Mouse (Mus musculus) left cerebral cortex, adult 2 months (tissue): ENCODE measurements around the gene Col5a1. TPM values are rescaled to one million over a fixed set of nuclear protein-coding genes. Genes with fewer than 3 reads are reported as not detected.
A peak's percentile ranks its signal among the peaks of the same experiment; 100 is the strongest.

ENCODE experiments used
- DNase-seq, 2 experiments: peaks; one replicate each; pipeline ENCODE4 v3.0.0; 2021 to 2022; ENCODE audit warnings: low spot score in 2 of 2, mixed read lengths in 1 of 2; ENCODE audit errors: extremely low spot score in 1 of 2
- H3K27ac ChIP-seq: fragments of 200-600 bp; 2 replicates; pipeline ENCODE4 v1.8.1; 2022
- H3K4me3 ChIP-seq: fragments of 200-600 bp; 2 replicates; pipeline ENCODE4 v1.8.1; 2022
- CTCF ChIP-seq: fragments of 200-600 bp; IDR thresholded peaks from 2 replicates; pipeline ENCODE4 v1.8.1; 2022; ENCODE audit warnings: antibody characterized with exemption, mild to moderate bottlenecking, moderate library complexity
- intact Hi-C: fragments of 180-260 bp; cut with DNase I; formaldehyde crosslinking; loops from one replicate; pipeline ENCODE4 v1.15.1; 2025
- total RNA-seq, 2 experiments: library from RNA; stranded (reverse); gene quantifications; 2 replicates each; pipeline ENCODE4 v1.2.3; 2021

The Col5a1 gene
- total RNA-seq, 2 experiments from 2014 or later, result 6.9 to 10.1 TPM

DNA sequence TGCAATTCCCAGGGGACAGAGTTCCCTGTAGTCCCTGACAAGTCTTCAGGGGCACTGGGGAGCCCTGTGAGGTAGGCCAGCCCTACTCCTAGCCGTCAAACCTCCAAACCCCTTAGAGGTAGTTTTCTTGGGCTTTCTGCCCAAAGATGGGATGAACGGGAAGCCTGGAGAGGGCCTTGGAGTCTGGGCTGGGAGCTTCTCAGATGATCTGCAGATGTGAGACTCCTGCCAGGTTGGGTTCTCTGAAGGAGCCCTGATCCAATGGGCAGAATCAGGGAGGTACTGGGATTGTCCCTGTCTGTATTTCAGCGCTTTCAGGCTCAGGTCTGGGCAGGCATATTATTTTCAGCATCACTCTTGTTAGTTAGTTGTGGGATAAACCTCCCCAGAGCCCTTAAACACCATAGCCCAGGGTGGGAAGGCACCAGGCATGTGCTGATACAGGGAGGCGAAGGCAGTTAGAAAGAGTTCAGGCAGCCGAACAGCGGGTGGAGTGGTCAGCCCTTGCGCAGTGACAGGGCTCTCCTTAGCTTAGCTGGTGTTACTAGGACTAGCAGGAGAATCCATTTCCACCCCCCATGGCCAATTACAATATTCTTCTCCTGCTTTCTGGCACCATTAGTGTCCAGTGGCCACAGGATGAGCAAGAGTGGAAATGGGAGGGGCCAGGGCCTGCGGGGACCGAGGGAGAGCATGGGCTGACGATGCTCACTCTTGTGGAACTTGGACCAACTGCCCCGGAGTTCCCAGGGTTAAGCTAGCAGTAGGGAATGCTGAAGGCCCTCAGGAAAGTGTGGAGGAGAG, 1.4 kb downstream of the Col5a1 start:
- Histone ChIP-seq H3K4me3 (no peak overlapping the region), H3K27ac (no peak overlapping the region)
- no peak for TF ChIP-seq CTCF
- DNase-seq, result no peak
- intact Hi-C loops, result loop anchor here (2.0 kb wide), 2 partner anchors 115 to 337 kb away; no protein-coding TSS in a partner anchor

DNA sequence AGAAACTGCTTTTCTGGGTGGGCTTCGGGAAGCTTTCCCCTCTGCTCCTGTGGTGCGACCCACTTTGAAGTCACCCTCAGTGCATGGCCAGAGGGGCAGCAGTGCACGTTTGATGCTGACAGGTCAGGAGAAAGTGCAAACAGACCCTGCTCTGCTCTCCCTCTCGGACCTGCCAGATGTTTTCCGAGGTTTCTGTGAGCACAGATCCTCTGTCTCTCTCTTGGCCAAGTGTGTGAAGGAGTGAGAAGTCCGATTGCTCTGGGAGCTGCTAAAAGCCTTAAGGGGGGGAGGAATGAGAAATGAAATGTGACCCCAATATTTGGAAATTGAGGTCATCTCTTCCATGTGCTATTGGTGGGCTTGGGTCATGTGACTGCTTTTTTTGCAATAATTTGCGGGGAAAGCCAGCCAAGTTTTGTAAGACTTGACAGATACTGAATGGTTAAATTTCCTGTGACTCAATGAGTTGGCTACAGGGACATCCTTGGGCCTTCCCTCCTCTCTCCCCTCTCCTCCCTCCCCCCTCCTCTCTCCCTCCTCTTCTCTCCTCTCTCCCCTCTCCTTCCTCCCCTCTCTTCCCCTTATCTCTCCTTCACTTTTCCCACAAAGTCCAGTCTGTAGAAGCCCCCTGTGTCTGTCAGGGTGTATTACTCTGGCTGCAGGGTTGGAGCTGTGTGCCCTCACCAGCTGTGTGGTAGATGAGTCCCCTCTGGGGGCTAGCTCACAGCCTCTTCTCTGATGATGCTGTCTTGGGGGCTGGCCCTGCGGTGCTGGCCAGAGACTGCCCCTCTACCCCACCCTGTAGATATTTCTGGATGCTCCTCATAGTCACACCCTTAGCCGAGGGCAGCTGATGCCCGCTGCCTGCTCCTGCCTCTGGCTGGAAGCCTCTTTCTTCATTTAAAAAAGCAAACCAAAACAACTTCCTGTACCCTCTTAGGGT, 2.6 kb downstream of the Col5a1 start:
- no peak overlapping the region for H3K27ac ChIP-seq
- intact Hi-C loops, result loop anchor here (2.0 kb wide), 1 partner anchor 338 kb away; no protein-coding TSS in a partner anchor
- no peak for DNase-seq
- no peak overlapping the region for H3K4me3 ChIP-seq
- no peak for TF ChIP-seq CTCF

DNA sequence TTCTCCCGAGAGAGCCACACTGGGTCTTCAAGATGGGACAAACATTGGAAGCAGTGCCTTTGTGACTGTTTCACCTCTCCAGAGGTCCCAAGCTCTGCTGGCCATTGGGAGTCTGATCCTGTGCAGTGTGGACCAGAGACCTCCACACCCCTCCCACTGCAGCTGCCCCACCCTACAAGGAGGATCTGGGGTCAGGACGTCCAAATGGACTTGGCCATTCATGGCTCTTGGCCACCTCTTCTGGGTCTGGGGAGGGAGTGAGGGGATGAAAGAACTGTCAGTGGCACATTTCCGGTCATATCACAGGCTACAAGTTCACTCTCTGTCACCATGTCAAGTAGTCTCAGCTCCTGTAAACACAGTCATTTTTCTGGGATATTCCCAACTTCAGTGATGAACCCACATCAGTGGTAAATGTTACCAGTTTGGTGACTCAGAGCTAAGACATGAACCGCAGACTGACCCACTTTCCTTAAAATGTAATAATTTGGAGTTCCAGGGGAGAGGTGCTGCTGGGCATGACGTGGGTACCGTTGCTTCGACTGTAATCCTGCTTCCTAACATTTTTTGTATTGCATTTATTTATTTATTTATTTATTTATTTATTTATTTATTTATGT, 5.8 kb downstream of the Col5a1 start:
- intact Hi-C loops, result no loop called here
- DNase-seq, result no peak
- H3K4me3 ChIP-seq, result no peak overlapping the region
- TF ChIP-seq CTCF, result no peak
- H3K27ac ChIP-seq, result no peak overlapping the region

DNA sequence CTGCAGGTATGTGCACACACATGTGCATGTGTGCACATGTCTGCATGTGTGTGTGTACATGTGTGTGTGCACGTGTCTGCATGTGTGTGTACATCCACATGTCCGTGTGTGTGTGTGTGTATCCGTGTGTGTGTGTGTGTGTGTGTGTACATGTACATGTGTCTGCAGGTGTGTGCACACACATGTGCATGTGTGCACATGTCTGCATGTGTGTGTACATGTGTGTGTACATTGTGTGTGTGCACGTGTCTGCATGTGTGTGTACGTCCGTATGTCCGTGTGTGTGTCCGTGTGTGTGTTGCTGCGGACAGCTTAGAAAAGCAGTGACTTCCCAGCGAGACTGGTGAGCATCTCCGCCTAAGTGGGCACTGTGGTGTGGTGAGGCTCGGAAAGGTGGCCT, 6.8 kb downstream of the Col5a1 start:
- no peak overlapping the region for H3K4me3 ChIP-seq
- no peak overlapping the region for H3K27ac ChIP-seq
- no peak for DNase-seq
- intact Hi-C loops, result no loop called here
- no peak for TF ChIP-seq CTCF

DNA sequence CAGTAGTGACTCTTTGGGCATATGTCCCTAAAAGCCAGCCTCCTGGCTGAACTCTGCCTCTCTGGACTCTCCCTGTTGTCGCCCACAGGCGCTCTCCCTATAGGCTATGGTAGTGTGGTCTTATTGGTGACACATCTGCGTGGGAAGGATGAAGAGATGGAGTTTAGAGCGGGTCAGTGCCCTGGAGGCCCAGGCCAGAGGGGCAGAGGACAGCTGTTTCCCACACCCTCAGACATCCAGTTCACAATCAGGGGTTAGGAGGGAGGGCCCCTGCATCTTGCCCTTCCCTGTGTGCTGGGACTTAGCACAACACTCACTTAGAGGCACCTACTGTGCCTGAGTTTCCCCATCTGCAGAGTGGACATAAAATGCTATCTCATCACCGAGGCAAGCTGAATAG, 8.8 kb downstream of the Col5a1 start:
- Histone ChIP-seq H3K4me3 (no peak overlapping the region), H3K27ac (no peak overlapping the region)
- intact Hi-C loops, result no loop called here
- no peak for TF ChIP-seq CTCF
- no peak for DNase-seq

DNA sequence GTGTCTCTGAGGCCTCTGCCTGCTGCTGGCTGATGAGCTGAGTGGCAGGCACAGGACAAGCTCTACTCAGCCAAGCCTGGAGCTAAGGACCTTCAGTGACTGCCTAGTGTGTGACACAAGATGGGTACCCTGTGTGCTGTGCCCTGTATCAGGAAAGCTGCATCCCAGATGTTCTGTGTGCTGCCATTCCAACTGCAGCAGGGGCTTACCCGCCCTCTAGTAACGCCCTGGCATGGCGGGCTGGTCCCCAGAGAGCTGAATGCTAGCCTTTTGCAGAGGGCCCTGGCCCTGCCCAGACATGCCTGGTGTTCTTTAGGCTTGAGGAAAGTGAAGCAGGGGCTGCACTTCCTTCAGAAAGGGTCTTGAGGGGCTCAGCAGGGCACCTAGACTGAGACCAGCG, 9.4 kb downstream of the Col5a1 start:
- no peak for DNase-seq
- Histone ChIP-seq H3K27ac (no peak overlapping the region), H3K4me3 (no peak overlapping the region)
- intact Hi-C loops, result no loop called here
- TF ChIP-seq CTCF, result no peak

DNA sequence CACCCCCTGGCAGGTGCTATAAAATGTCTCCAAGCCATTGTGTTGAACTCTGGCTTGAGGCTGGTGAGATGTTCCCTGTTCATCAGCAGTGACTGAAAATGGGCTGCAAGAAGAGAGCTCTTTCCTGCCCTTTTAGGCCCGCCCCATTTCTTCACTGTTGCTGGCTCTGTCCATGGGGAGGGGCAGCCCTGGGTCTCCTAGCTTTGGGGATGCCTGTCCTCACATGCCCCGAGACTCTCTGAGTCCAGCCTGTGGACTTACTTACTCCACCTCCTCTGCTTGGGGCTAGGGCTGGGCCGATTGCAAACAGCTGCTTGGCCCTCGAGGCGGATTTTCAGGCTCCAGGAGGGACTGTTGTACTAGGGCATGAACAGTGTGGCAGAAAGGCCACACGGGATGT, 10.9 kb downstream of the Col5a1 start:
- H3K4me3 ChIP-seq, result no peak overlapping the region
- intact Hi-C loops, result no loop called here
- H3K27ac ChIP-seq, result no peak overlapping the region
- no peak for DNase-seq
- no peak for TF ChIP-seq CTCF

DNA sequence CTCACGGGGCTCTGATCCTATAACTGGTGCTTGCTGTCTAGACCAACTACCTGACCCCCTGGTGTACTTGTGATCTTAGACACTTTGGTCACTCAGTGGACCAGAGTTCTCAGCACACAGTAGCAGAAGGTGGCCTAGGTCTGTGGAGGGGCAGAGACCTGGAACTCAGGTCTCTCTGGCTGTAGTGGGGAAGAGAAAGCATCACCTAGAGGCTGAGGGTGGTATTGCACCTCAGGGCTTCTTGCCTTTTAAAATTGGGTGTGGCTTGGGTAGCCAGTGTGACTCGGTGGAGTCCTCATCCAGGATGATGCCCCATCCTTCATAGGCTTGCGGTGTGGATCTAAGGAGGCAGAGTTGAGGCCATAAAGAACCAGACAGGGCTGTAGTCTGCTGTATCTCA, 13.7 kb downstream of the Col5a1 start:
- intact Hi-C loops, result loop anchor here (5.0 kb wide), 1 partner anchor 128 kb away; no protein-coding TSS in a partner anchor
- peak in 1 of 2 experiments; percentile 34 for DNase-seq
- no peak overlapping the region for H3K4me3 ChIP-seq
- TF ChIP-seq CTCF, result peak; percentile 69
- H3K27ac ChIP-seq, result no peak overlapping the region

DNA sequence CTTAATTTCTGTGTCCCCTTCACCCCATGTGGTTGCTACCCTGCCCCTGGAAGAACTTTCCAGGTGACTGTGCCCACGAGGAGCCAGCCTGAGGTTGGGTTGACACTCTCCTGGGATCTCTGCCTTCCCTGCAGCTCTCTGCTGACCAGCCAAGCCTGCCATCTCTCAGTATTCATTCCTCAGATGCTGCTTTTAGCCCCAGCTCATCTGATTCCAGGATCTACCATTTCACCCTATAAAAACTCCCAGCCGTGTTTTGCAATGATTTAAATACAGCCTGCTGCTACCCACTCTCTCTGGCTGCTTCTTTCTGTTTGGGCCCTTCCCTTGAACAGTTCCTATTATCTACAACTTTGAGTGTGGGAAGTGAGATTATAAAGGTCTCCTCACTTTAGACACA, 14.9 kb downstream of the Col5a1 start:
- intact Hi-C loops, result loop anchor here (5.0 kb wide), 1 partner anchor 129 kb away; no protein-coding TSS in a partner anchor
- DNase-seq, result no peak
- H3K27ac ChIP-seq, result peak overlapping the region; percentile 50
- no peak overlapping the region for H3K4me3 ChIP-seq
- TF ChIP-seq CTCF, result no peak

DNA sequence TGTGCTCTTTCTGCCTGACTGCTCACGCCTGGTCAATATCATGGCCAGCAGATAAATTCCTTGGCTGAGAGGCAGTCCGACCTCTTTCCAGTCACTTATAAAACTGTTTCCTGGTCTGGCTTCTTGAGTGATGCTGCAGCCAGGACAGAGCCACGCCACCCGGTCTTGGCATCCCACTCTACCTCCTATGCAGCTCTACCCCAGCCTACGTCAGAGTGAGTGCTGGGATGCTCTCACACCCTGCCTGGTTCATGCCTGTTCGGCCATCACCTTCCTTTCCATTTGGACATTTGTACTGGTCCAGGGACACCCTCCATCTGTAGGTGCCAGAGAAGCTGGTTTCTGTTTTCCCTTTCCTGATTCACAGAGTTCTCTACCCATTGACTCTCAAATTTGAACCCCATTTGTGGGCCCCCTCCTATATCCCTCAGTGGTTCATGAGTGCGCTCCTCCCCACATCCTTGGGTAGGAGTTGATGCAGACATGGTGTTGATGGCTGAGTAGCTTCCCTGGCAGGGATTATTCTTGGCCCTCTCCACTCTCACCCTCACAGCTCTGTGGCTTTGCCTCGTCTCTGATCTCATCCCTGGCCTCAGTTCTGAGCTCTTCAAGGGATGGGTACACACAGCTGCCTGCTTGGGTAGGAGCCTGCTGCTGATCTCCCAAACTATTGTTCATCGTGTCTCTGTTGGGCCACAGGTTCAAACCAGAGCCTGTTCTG, 15.5 kb downstream of the Col5a1 start:
- intact Hi-C loops, result loop anchor here (5.0 kb wide), 1 partner anchor 129 kb away; no protein-coding TSS in a partner anchor
- no peak for TF ChIP-seq CTCF
- DNase-seq, result no peak
- no peak overlapping the region for H3K4me3 ChIP-seq
- H3K27ac ChIP-seq, result 0 out of 2 replicates have a peak overlapping the region, but pooled peaks have one; percentile 28

DNA sequence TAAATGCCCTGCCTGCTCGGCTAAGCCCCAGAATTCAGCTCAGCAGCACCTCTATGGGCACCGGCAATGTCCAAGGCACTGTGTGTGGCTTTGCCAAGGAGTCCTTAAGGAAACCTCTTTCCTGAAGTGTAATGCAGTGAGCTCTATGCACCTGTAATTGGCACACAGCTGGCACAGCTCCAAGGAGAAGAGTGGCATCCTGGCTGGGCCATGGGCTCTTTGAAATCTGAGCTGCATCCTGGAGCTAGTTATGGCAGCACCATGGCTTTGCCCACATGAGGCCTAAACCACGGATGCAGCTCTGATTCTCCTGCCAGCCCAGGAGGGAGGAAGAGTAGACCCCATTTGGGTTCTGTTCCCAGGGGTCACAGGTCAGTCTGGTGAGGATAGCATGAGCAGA, 16.1 kb downstream of the Col5a1 start:
- no peak for DNase-seq
- Histone ChIP-seq H3K27ac (no peak overlapping the region), H3K4me3 (no peak overlapping the region)
- intact Hi-C loops, result loop anchor here (5.0 kb wide), 1 partner anchor 130 kb away; no protein-coding TSS in a partner anchor
- TF ChIP-seq CTCF, result no peak
